Mouse (Mus musculus): Measurements from ENCODE around the gene Rpap1.

Gene Rpap1

GRCm38 (mm10) chr2:119787206-119787883 lies at the start of gene Rpap1:
Rpap1 (minus strand) TSS chr2:119787537.
- peak; percentile 72 for DNase-seq (ENCODE audit: low read depth, low spot score)

GRCm38 (mm10) chr2:119834231-119834630 lies 46.9 kb upstream of the Rpap1 start:
- no peak for DNase-seq (ENCODE audit: low read depth, low spot score)

- no peak for DNase-seq (ENCODE audit: low read depth, low spot score)
Measured at GRCm38 (mm10) chr2:119830579-119830978, 43.2 kb upstream of the Rpap1 start.

GRCm38 (mm10) chr2:119821136-119821535 lies 33.8 kb upstream of the Rpap1 start:
- no peak for DNase-seq (ENCODE audit: low read depth, low spot score)

- DNase-seq (ENCODE audit: low read depth, low spot score) = no peak
Measured at GRCm38 (mm10) chr2:119818668-119819272, 31.4 kb upstream of the Rpap1 start.

- DNase-seq (ENCODE audit: low read depth, low spot score) = no peak
Measured at GRCm38 (mm10) chr2:119817047-119817446, 29.7 kb upstream of the Rpap1 start.

GRCm38 (mm10) chr2:119816611-119817010 lies 29.3 kb upstream of the Rpap1 start:
- DNase-seq (ENCODE audit: low read depth, low spot score) = no peak

- DNase-seq (ENCODE audit: low read depth, low spot score) = no peak
Measured at GRCm38 (mm10) chr2:119814376-119814933, 27.1 kb upstream of the Rpap1 start.

GRCm38 (mm10) chr2:119811490-119812146 lies 24.3 kb upstream of the Rpap1 start:
- DNase-seq (ENCODE audit: low read depth, low spot score) = no peak

GRCm38 (mm10) chr2:119810890-119811289 lies 23.6 kb upstream of the Rpap1 start:
- no peak for DNase-seq (ENCODE audit: low read depth, low spot score)

- no peak for DNase-seq (ENCODE audit: low read depth, low spot score)
Measured at GRCm38 (mm10) chr2:119808881-119809280, 21.5 kb upstream of the Rpap1 start.

GRCm38 (mm10) chr2:119808438-119808837 lies 21.1 kb upstream of the Rpap1 start:
- DNase-seq (ENCODE audit: low read depth, low spot score) = no peak

GRCm38 (mm10) chr2:119805536-119805935 lies 18.2 kb upstream of the Rpap1 start:
- DNase-seq (ENCODE audit: low read depth, low spot score) = no peak

GRCm38 (mm10) chr2:119804776-119805175 lies 17.4 kb upstream of the Rpap1 start:
- DNase-seq (ENCODE audit: low read depth, low spot score) = no peak

- DNase-seq (ENCODE audit: low read depth, low spot score) = no peak
Measured at GRCm38 (mm10) chr2:119804275-119804628, 16.9 kb upstream of the Rpap1 start.

GRCm38 (mm10) chr2:119803618-119804274 lies 16.4 kb upstream of the Rpap1 start:
- no peak for DNase-seq (ENCODE audit: low read depth, low spot score)

GRCm38 (mm10) chr2:119802767-119803617 lies 15.7 kb upstream of the Rpap1 start:
- DNase-seq (ENCODE audit: low read depth, low spot score) = no peak

GRCm38 (mm10) chr2:119800876-119801846 lies 13.8 kb upstream of the Rpap1 start:
- DNase-seq (ENCODE audit: low read depth, low spot score) = no peak

GRCm38 (mm10) chr2:119799961-119800550 lies 12.7 kb upstream of the Rpap1 start:
- no peak for DNase-seq (ENCODE audit: low read depth, low spot score)

All from retina, postnatal 7 days (tissue).